Mouse (Mus musculus): ENCODE data around the gene Mul1.
A peak's percentile ranks its signal among the peaks of the same experiment; 100 is the strongest.

Gene Mul1

DNA sequence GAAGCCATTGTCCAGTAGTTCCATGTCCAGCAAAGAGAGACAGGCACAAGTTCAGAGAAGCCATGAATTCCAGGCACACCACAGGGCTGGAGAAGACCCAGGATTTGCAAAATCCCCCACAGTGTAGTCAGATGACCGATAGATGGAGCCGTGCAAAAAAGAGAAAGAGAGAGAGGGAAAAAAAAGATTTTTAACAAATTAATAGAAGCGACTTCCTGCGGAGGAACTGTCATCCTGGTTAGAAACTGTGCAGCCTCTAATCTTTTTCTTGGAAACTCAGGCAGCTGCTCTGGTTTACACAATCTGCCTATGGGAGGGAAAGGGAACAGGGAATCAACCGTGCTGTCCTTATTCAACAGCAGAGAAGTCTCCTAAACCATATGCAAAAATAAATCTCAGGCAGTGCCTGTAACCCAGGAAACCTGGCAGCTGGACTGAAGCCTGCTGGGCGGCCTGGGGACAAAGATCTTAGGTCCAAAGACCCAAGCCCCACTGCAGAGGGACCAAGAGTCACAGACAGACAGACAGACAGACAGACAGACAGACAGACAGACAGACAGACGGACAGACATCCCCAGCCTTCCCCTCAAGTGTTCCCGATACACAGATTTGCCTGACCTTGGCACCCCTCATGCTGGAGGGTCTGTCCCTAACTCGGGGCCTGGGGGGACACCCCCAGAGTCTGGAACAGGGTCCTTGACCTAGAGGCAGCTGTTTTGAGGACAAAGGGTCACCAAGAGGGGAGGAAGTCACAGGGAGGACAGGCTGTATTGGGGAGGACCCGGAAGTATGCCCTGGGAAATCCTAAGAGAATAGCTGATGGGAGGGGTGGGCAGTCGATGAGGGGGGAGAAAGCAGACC, 28.7 kb downstream of the Mul1 start:
- DNase-seq: no peak

DNA sequence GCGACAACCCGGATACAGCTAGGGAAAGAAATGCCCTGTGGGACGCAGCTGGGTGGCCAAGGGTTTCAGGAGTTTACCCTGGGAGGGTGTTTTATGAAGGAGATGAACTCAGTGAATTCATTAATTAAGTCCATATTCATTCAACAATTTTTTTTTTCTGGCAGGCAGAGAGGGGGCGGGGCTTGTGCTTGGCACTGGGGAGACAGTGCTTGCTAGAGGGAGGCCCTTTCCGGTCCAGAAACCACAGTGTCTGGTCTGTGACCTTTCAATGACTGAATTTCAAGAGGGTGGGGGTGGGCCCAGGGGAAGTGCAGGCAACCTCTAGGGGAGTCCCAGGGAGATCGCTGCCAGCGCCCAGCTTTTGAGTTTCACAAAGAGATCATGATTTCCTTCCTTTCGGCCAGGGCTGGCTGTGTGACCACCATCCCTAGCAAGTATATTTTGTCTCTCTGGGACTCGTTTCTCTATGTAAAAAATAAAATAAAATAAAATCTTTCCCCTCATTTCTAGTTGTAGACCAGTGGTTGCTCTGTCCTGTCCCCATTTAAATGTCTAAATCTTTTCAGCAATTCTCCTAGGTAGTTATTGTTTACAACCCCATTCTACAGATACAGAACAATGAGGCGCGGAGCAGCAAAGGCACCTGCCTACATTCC, 29.5 kb downstream of the Mul1 start:
- DNase-seq: peak; percentile 49

DNA sequence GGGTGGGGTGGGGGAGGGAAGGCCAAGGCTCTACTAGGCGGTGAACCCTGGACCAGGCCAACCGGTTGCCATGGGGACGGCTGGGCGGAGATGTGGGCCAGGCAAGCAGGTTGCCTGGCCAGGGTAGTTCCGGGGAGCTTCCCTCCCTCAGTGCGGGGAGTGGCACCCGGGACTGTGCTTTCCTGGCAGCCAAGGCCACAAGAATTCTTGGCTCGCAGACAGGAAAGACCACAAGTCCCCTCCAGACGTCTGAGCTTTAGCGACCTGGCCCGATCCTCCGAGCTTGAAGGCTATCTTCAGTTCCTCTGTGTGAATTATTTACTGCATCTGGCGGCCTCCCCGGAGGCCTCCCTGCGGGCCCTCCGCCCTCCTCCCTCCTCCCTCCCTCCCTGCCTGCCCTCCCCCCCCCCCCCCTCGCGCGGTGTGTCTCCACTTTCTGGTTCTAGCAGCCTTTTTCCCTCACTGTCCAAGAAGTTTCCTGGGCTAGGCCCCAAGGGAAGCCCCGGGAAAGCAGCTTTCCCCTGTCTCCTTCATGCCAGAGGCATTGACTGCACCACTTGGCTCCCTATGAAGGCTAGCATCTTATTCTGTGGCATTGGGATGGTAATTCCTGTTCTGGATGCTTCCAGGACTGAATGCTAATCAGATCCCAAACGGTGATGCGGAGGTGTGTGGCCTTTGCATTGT, 30.3 kb downstream of the Mul1 start:
- DNase-seq: no peak

DNA sequence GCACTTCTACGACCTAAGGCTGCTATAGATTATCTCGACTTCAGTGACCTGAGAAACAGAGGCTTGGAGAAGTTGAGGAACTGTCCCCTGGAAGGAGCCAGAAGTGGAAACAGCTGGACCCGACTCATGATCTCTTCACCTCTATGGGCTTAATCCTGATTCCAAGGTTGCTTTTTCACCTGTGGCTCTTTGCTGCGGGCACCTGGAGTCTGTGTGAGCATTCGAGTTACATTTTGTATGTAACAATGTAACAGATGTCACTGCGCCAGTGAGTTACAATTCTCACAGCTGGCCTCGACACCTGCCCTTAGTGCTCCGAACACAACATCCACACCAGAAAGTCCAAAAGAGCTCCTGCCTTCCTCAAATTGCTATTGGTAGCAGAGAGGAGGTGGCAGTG, 31.0 kb downstream of the Mul1 start:
- DNase-seq: no peak

DNA sequence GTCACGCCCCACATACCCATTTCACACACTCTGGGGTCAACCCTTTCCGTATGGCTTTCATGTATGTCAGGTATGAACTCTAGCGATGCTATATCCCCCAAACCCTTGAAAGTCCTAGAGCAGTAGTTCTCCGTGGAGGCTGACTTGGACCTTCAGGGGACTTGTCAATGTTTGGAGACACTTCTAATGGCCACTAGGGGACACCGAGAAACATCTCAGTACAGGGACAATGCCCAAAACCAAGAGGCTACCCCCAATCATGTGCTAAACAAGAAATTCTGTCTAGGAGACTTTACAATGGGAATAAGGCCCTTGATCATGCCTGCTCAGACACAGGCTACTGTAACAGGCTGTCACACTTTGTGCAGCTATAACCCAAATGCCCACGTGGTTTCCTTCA, 32.2 kb downstream of the Mul1 start:
- DNase-seq: no peak

DNA sequence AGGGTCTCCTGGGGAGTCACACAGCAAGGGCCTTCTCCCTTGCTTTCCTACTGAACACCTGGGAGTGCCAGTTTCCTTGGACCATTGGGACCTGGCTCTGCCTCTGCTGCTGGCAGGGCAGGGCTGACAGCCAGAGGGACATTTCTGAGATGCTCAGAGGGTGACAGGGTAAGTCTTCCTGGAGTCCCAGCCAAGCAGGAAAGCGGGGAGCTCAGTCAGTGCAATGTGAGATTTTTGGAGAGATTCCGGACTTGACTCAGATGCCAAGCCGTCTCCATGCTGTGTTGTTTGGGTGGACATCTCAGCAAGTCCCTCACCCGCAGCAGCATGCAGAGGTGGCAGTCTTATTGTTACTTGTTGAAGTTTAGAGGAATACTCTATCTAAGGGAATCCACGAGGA, 33.0 kb downstream of the Mul1 start:
- DNase-seq: no peak

DNA sequence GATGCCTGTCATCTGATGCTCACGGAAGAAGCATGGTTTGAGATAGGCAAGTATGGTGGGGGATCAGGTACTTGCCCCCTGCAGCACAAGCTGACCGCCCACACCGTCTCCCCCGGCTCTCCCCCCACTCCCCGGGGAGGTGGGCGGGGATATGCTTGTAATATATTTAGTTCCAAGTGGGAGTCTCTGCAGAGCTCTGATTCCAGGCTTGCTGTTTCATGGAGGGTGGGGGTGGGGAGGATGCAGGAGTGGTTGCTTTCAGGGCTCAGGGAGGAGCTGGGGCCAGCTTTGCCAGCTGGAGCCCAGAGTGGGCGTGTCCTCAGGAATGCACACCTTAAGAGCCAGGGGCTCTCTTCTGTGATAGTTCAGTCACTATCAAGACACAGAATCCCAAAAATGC, 34.6 kb downstream of the Mul1 start:
- DNase-seq: no peak

DNA sequence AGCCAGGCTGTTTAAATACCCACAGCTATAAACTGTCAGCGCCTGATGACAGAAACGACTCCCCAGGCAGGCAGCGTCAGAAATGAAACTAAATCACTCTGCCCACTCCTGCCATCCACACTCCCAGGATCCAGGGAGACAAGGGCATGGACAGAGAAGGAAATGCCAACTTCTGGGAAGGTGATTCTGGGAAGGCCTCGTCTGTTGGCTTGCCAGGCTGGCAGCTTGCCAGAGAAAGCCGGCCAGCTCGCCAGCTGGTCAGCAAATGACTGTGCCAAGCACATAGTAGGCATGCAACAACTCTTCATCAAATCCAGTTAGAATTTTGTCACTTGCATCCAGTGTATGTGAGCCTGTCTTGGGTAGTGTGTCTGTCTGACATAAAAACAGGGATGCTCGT, 36.8 kb downstream of the Mul1 start:
- DNase-seq: no peak

DNA sequence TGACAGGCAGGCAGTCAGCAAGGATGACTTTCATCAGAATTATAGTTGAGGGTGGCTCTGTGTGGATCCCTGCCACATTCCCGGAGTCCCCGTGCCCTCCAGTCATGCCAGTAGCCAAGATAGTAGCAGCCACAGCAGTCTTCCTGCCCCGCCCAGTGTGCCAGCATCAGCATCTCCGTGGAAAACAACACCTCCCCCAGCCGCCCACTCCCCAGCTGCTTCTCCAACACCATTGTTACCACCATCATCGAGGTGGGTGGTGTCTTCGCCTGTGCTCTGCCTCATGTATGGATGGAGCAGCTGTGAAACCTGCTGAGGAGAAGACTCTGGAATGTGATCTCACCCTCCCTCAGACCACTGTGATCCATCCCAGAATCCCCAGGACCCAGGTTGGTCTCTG, 45.1 kb downstream of the Mul1 start:
- DNase-seq: no peak

DNA sequence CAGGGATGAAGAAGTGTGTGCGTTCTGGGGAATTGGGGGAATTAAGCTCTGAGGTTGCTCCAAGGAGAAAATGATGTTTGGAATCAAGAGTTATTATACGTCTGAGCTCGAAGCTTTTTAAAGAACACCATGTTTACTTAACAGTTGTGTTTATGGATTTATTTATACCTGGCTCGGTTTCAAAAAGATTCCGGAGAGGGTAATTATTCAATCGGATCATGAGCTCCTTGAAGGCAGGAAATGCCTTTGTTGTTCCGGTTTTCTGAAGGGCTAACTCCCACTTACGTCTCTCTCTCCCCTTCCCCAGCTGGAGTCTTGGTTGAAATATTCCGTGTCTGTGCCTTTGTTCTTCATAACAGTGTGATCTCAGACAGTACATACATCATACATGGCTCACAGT, 46.5 kb downstream of the Mul1 start:
- no peak for DNase-seq

DNA sequence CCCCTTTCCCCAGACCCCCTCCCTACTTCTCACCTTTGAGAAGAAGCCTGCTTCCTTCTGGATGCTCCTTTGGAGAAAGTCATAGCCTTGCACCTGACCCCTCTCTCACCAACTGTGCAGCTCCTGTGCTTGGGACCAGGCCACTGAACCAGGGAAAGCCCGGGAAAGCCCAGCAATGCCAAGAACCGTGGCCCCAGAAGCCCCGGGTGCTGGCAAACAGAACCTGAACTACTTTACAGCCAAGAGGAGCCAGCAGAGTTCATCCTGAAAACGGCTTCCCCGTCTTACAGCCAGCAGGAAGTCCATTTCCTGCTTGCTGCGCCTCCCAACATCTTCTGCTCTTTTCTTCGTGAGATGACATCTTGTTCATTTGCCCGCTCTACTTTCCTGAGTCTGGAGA, 48.2 kb downstream of the Mul1 start:
- no peak for DNase-seq

DNA sequence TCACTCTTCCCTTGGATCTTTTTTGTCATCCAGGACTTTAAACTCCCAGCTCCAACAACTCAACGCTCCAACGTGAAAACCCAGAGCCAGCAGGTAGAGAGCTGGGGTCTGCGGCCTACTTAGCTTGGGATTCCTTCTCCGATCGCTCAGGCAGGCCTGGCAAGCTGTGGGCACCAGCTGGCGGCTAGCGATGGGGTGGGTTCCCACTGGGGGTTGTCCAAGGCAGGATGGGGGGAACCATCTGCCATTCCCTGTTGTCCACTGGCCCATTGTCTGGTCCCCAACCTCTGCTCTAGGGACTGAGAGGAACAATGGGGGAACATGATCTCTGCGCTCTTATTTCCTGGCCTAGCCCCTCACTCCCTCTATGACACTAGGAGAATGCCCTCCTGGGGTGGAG, 53.8 kb downstream of the Mul1 start:
- DNase-seq: no peak

DNA sequence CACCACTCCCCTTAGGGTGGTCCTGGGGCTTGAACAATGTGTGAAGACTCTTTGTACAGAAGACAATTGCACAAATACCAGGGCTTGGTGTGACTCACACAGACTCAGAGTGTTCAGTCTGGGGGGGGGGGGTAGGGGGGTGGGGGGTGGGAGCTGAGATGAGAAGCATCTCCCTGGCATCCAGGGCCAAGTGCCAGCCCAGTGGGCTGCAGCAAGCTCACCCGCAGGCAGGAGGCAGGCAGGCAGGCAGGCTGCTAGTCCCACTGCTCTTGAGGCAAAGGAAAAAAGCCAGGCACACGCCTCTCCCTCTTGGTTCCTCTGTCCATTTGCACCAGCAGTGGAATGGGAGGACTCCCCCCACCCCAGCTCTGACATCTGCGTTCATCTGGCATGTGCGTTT, 56.6 kb downstream of the Mul1 start:
- DNase-seq: no peak
